Mouse (Mus musculus) limb, embryonic 11.5 days (tissue): ENCODE data around the gene Prkn. TPM values are rescaled to one million over a fixed set of nuclear protein-coding genes. Genes with fewer than 3 reads are reported as not detected.

ENCODE experiments used
- ATAC-seq: fragments of 200-750 bp; cut with Nextera tagmentation; 2 replicates; pipeline ENCODE4 v1.8.0; 2017; ENCODE audit warnings: low read depth; ENCODE audit not compliant: insufficient number of reproducible peaks, low FRiP score, low TSS enrichment
- DNase-seq: peaks from one replicate; pipeline ENCODE4 v3.0.0-alpha.2; 2015; ENCODE audit warnings: low spot score
- H3K27ac ChIP-seq: fragments of 300-500 bp; sonication (generic); replicated peaks from 2 replicates; pipeline ENCODE4 v1.5.1; 2014; ENCODE audit warnings: low read depth, mild to moderate bottlenecking, low read length
- H3K27me3 ChIP-seq: fragments of 300-500 bp; sonication (generic); 2 replicates; pipeline ENCODE4 v1.6.1; 2014; ENCODE audit warnings: mild to moderate bottlenecking, low read length, mixed read lengths; ENCODE audit not compliant: control insufficient read depth, insufficient read depth
- H3K36me3 ChIP-seq: fragments of 300-500 bp; sonication (generic); 2 replicates; pipeline ENCODE4 v1.6.1; 2014; ENCODE audit warnings: mild to moderate bottlenecking, low read length, moderate library complexity, mixed read lengths; ENCODE audit not compliant: control insufficient read depth, insufficient read depth
- H3K4me1 ChIP-seq: fragments of 300-500 bp; sonication (generic); 2 replicates; pipeline ENCODE4 v1.6.1; 2014; ENCODE audit warnings: low read length, mixed read lengths; ENCODE audit not compliant: control insufficient read depth, insufficient read depth
- H3K4me2 ChIP-seq: fragments of 300-500 bp; sonication (generic); 2 replicates; pipeline ENCODE4 v1.6.1; 2014; ENCODE audit warnings: low read depth, mild to moderate bottlenecking, moderate library complexity; ENCODE audit not compliant: severe bottlenecking
- H3K4me3 ChIP-seq: fragments of 300-500 bp; sonication (generic); 2 replicates; pipeline ENCODE4 v1.5.1; 2014; ENCODE audit warnings: low read depth, low read length
- H3K9ac ChIP-seq: fragments of 300-500 bp; sonication (generic); 2 replicates; pipeline ENCODE4 v1.6.1; 2014; ENCODE audit warnings: mild to moderate bottlenecking, low read length
- H3K9me3 ChIP-seq: fragments of 300-500 bp; sonication (generic); 2 replicates; pipeline ENCODE4 v1.6.1; 2016; ENCODE audit warnings: low read length; ENCODE audit not compliant: control insufficient read depth
- WGBS: fragments of 180-500 bp; shearing (Covaris S2); extraction: QIAGEN DNeasy Blood & Tissue Kit; methylation state at CpG from one replicate; pipeline ENCODE4 v1.1.7; 2014; 5-methylcytosine and 5-hydroxymethylcytosine counted together
- polyA plus RNA-seq: library from polyadenylated mRNA; unstranded; fragments of >200 nt; fragmentation: Nextera tagmentation; extraction: Ambion mirVana; gene quantifications from 2 replicates; pipeline ENCODE4 v1.2.1, GENCODE M21; 2014

Prkn gene
- polyA plus RNA-seq, 1 experiment from 2014 or later = 1.2 TPM

- Histone ChIP-seq H3K4me2 (no peak overlapping the region), H3K9me3 (no peaks in the 10 kb centered on the region), H3K4me1 (no peaks in the 10 kb centered on the region), H3K9ac (no peak overlapping the region), H3K27ac (no peak overlapping the region), H3K36me3 (no peaks in the 10 kb centered on the region), H3K27me3 (no peaks in the 10 kb centered on the region), H3K4me3 (no peak overlapping the region)
- 89% methylated on average over 7 of the region's 7 CpGs for WGBS
- DNase-seq (no peak), ATAC-seq (no peak)
Measured at GRCm38 (mm10) chr17:11900300-11900699, 1060.1 kb downstream of the Prkn start.

GRCm38 (mm10) chr17:11901731-11902130 is 1061.5 kb downstream of the Prkn start:
- Histone ChIP-seq H3K9me3 (no peaks in the 10 kb centered on the region), H3K27me3 (no peaks in the 10 kb centered on the region), H3K9ac (no peak overlapping the region), H3K4me3 (no peak overlapping the region), H3K36me3 (no peaks in the 10 kb centered on the region), H3K27ac (no peak overlapping the region), H3K4me1 (no peaks in the 10 kb centered on the region), H3K4me2 (no peak overlapping the region)
- ATAC-seq (no peak), DNase-seq (no peak)
- 75% methylated on average over 3 of the region's 3 CpGs for WGBS

GRCm38 (mm10) chr17:11903001-11903400 is 1062.8 kb downstream of the Prkn start:
- Histone ChIP-seq H3K9ac (no peak overlapping the region), H3K9me3 (no peaks in the 10 kb centered on the region), H3K4me3 (no peak overlapping the region), H3K4me2 (no peak overlapping the region), H3K27me3 (no peaks in the 10 kb centered on the region), H3K4me1 (no peaks in the 10 kb centered on the region), H3K36me3 (no peaks in the 10 kb centered on the region), H3K27ac (no peak overlapping the region)
- DNase-seq (peak; percentile 41), ATAC-seq (no peak)
- WGBS = 37% methylated on average over 6 of the region's 6 CpGs

GRCm38 (mm10) chr17:11910668-11911398 is 1070.6 kb downstream of the Prkn start:
- no peak overlapping the region for H3K4me3 ChIP-seq
- H3K27me3 ChIP-seq = no peaks in the 10 kb centered on the region
- no peaks in the 10 kb centered on the region for H3K36me3 ChIP-seq
- H3K27ac ChIP-seq = no peak overlapping the region
- no peaks in the 10 kb centered on the region for H3K9me3 ChIP-seq
- no peak overlapping the region for H3K4me2 ChIP-seq
- 68% methylated on average over 8 of the region's 8 CpGs for WGBS
- H3K4me1 ChIP-seq = no peaks in the 10 kb centered on the region
- H3K9ac ChIP-seq = no peak overlapping the region
- no peak for DNase-seq
- ATAC-seq = no peak

- H3K27me3 ChIP-seq = no peaks in the 10 kb centered on the region
- no peak overlapping the region for H3K9ac ChIP-seq
- H3K4me3 ChIP-seq = no peak overlapping the region
- no peak overlapping the region for H3K4me2 ChIP-seq
- H3K4me1 ChIP-seq = no peaks in the 10 kb centered on the region
- no peaks in the 10 kb centered on the region for H3K9me3 ChIP-seq
- no peaks in the 10 kb centered on the region for H3K36me3 ChIP-seq
- no peak for ATAC-seq
- no peak overlapping the region for H3K27ac ChIP-seq
- no peak for DNase-seq
- WGBS = 79% methylated on average over 4 of the region's 4 CpGs
Measured at GRCm38 (mm10) chr17:11912136-11912535, 1072.0 kb downstream of the Prkn start.

- no peak overlapping the region for H3K9ac ChIP-seq
- no peaks in the 10 kb centered on the region for H3K36me3 ChIP-seq
- ATAC-seq (no peak), DNase-seq (peak; percentile 70)
- H3K4me1 ChIP-seq = no peaks in the 10 kb centered on the region
- no peak overlapping the region for H3K27ac ChIP-seq
- H3K4me2 ChIP-seq = peak overlapping the region; percentile 32
- no peaks in the 10 kb centered on the region for H3K9me3 ChIP-seq
- peak overlapping the region; percentile 3; the same call in 1 of the 2 replicates for H3K4me3 ChIP-seq
- H3K27me3 ChIP-seq = no peaks in the 10 kb centered on the region
- WGBS = 2% methylated on average over 19 of the region's 19 CpGs
Measured at GRCm38 (mm10) chr17:11912872-11913365, 1072.7 kb downstream of the Prkn start.

- DNase-seq (peak; percentile 30), ATAC-seq (no peak)
- H3K9ac ChIP-seq = no peak overlapping the region
- no peaks in the 10 kb centered on the region for H3K4me1 ChIP-seq
- H3K9me3 ChIP-seq = no peaks in the 10 kb centered on the region
- no peaks in the 10 kb centered on the region for H3K36me3 ChIP-seq
- peak overlapping the region; percentile 32; the same call in 1 of the 2 replicates for H3K4me2 ChIP-seq
- 16% methylated on average over 8 of the region's 8 CpGs for WGBS
- no peak overlapping the region for H3K27ac ChIP-seq
- no peaks in the 10 kb centered on the region for H3K27me3 ChIP-seq
- no peak overlapping the region for H3K4me3 ChIP-seq
Measured at GRCm38 (mm10) chr17:11913620-11914019, 1073.4 kb downstream of the Prkn start.

GRCm38 (mm10) chr17:11914451-11914850 is 1074.3 kb downstream of the Prkn start:
- Histone ChIP-seq H3K9me3 (no peaks in the 10 kb centered on the region), H3K9ac (no peak overlapping the region), H3K4me2 (no peak overlapping the region), H3K4me3 (no peak overlapping the region), H3K4me1 (no peaks in the 10 kb centered on the region), H3K27ac (no peak overlapping the region), H3K36me3 (no peaks in the 10 kb centered on the region), H3K27me3 (no peaks in the 10 kb centered on the region)
- DNase-seq (no peak), ATAC-seq (no peak)
- WGBS = 74% methylated on average over 5 of the region's 5 CpGs
